22 mouse cellular contexts compared by ENCODE assay signal in genomic region chr6:96376773-96377172, GRCm38 (mm10).
A peak's percentile ranks its signal among the peaks of the same experiment; 100 is the strongest.
DNase-seq lines count a peak whose midpoint lies in the region; ATAC-seq and TF ChIP-seq lines count a peak whose summit lies in the region.
"Had no signal": no experiment of that assay in that cellular context is flagged by ENCODE, and none has a peak within 500 bp of the region (broad histone marks: within the 10 kb centered on the region; RNA-seq: fewer than 3 reads in every experiment).

No protein-coding gene starts in this region.

- WGBS in forebrain, embryonic 12.5 days: 31% methylated on average over 3 of the region's 3 CpGs
- WGBS in forebrain, embryonic 16.5 days: 13% methylated on average over 3 of the region's 3 CpGs
- WGBS in midbrain, embryonic 14.5 days: 65% methylated on average over 3 of the region's 3 CpGs
- WGBS in midbrain, embryonic 11.5 days: 78% methylated on average over 3 of the region's 3 CpGs
- WGBS in forebrain, embryonic 15.5 days: 9% methylated on average over 3 of the region's 3 CpGs
- WGBS in hindbrain, postnatal 0 days: 53% methylated on average over 3 of the region's 3 CpGs

- ATAC-seq in forebrain, embryonic 12.5 days (ENCODE audit: low FRiP score): peak; percentile 53; the same call in 1 of the 2 replicates
- no peak for ATAC-seq in forebrain, embryonic 16.5 days
- no peak for ATAC-seq in midbrain, embryonic 14.5 days (ENCODE audit: low FRiP score, low TSS enrichment)
- ATAC-seq in midbrain, embryonic 11.5 days (ENCODE audit: low FRiP score): no peak
- 0 out of 2 replicates have a peak, but pooled peaks have one; percentile 51 for ATAC-seq in forebrain, embryonic 15.5 days (replicated peaks)
- no peak for ATAC-seq in hindbrain, postnatal 0 days
- ATAC-seq: activated CD4-positive, CD25-positive, alpha-beta regulatory T cell, adult 4 months; Patski had no signal

- no peak overlapping the region for H3K4me2 ChIP-seq in forebrain, embryonic 12.5 days
- H3K4me2 ChIP-seq in forebrain, embryonic 16.5 days (ENCODE audit: low read length): no peak overlapping the region
- no peak overlapping the region for H3K4me2 ChIP-seq in midbrain, embryonic 14.5 days (ENCODE audit: low read length)
- H3K4me2 ChIP-seq in midbrain, embryonic 11.5 days: no peak overlapping the region
- no peak overlapping the region for H3K4me2 ChIP-seq in forebrain, embryonic 15.5 days (replicated peaks)
- H3K4me2 ChIP-seq in hindbrain, postnatal 0 days (ENCODE audit: low read depth, low read length): no peak overlapping the region
- H3K4me2 ChIP-seq: embryonic facial prominence, embryonic 13.5 days; embryonic facial prominence, embryonic 15.5 days had no signal

- no peaks in the 10 kb centered on the region for H3K36me3 ChIP-seq in forebrain, embryonic 12.5 days (replicated peaks)
- no peaks in the 10 kb centered on the region for H3K36me3 ChIP-seq in forebrain, embryonic 16.5 days (ENCODE audit: control insufficient read depth, insufficient read depth)
- no peaks in the 10 kb centered on the region for H3K36me3 ChIP-seq in midbrain, embryonic 14.5 days (ENCODE audit: control insufficient read depth, insufficient read depth, low read length)
- no peaks in the 10 kb centered on the region for H3K36me3 ChIP-seq in midbrain, embryonic 11.5 days (ENCODE audit: control insufficient read depth, insufficient read depth, low read length)
- no peaks in the 10 kb centered on the region for H3K36me3 ChIP-seq in forebrain, embryonic 15.5 days
- H3K36me3 ChIP-seq in hindbrain, postnatal 0 days (ENCODE audit: insufficient read depth, low read length): no peaks in the 10 kb centered on the region
- H3K36me3 ChIP-seq: embryonic facial prominence, embryonic 13.5 days; embryonic facial prominence, embryonic 15.5 days had no signal

- no peak for TF ChIP-seq CTCF in brain, embryonic 14.5 days (IDR thresholded peaks at IDR 0.05; ENCODE audit: borderline replicate concordance, extremely low read depth, insufficient read depth, insufficient read length)
- TF ChIP-seq CTCF in hindbrain, postnatal 0 days (IDR thresholded peaks at IDR 0.05; ENCODE audit: low read depth): no peak

- no peak overlapping the region for H3K27ac ChIP-seq in forebrain, embryonic 12.5 days
- H3K27ac ChIP-seq in forebrain, embryonic 16.5 days (ENCODE audit: low read length): no peak overlapping the region
- no peak overlapping the region for H3K27ac ChIP-seq in midbrain, embryonic 14.5 days (replicated peaks; ENCODE audit: low read depth, low read length)
- H3K27ac ChIP-seq in midbrain, embryonic 11.5 days (ENCODE audit: low read depth, low read length): no peak overlapping the region
- no peak overlapping the region for H3K27ac ChIP-seq in forebrain, embryonic 15.5 days (replicated peaks)
- no peak overlapping the region for H3K27ac ChIP-seq in hindbrain, postnatal 0 days
- H3K27ac ChIP-seq: embryonic facial prominence, embryonic 13.5 days; embryonic facial prominence, embryonic 15.5 days had no signal

- DNase-seq in midbrain, embryonic 14.5 days: peak; percentile 29
- no peak for DNase-seq in midbrain, embryonic 11.5 days (ENCODE audit: low spot score, missing footprints)
- peak; percentile 88 for DNase-seq in brain, embryonic 14.5 days (ENCODE audit: low read depth)
- no peak for DNase-seq in gastrocnemius, postnatal 10 days
- DNase-seq in hindbrain, postnatal 0 days (ENCODE audit: low spot score): no peak
- DNase-seq: adrenal gland, adult 8-10 months; adrenal gland, postnatal 14 days; adrenal gland, postnatal 36 days; cerebellum, adult 11 months; cerebellum, adult 18-20 months; cerebellum, adult 8-10 months; cerebellum, adult 9-11 months; cerebellum, postnatal 14 days; cerebellum, postnatal 36 days; embryo, embryonic 11 days had no signal

- H3K9me3 ChIP-seq in forebrain, embryonic 12.5 days: no peaks in the 10 kb centered on the region
- no peaks in the 10 kb centered on the region for H3K9me3 ChIP-seq in forebrain, embryonic 16.5 days (ENCODE audit: control insufficient read depth, low read length)
- no peaks in the 10 kb centered on the region for H3K9me3 ChIP-seq in midbrain, embryonic 14.5 days (ENCODE audit: control insufficient read depth, low read length)
- no peaks in the 10 kb centered on the region for H3K9me3 ChIP-seq in midbrain, embryonic 11.5 days (ENCODE audit: control insufficient read depth, low read length)
- H3K9me3 ChIP-seq in forebrain, embryonic 15.5 days: no peaks in the 10 kb centered on the region
- H3K9me3 ChIP-seq in hindbrain, postnatal 0 days (ENCODE audit: low read length): no peaks in the 10 kb centered on the region
- H3K9me3 ChIP-seq: embryonic facial prominence, embryonic 13.5 days; embryonic facial prominence, embryonic 15.5 days had no signal

- H3K4me1 ChIP-seq in forebrain, embryonic 12.5 days: peaks cover 14% of the 10 kb centered on the region
- H3K4me1 ChIP-seq in forebrain, embryonic 16.5 days (replicated peaks; ENCODE audit: control insufficient read depth, insufficient read depth, low read length): peaks cover 10% of the 10 kb centered on the region
- H3K4me1 ChIP-seq in midbrain, embryonic 14.5 days (ENCODE audit: control insufficient read depth, insufficient read depth, low read length): no peaks in the 10 kb centered on the region
- peaks cover 5% of the 10 kb centered on the region; the same call in 1 of the 2 replicates for H3K4me1 ChIP-seq in midbrain, embryonic 11.5 days (ENCODE audit: control insufficient read depth, insufficient read depth, low read length)
- H3K4me1 ChIP-seq in forebrain, embryonic 15.5 days: peaks cover 10% of the 10 kb centered on the region; the same call in 1 of the 2 replicates
- H3K4me1 ChIP-seq in hindbrain, postnatal 0 days (ENCODE audit: insufficient read depth, low read length): no peaks in the 10 kb centered on the region; the same call in 1 of the 2 replicates

- H3K27me3 ChIP-seq in forebrain, embryonic 12.5 days: peaks cover 4% of the 10 kb centered on the region
- H3K27me3 ChIP-seq in forebrain, embryonic 16.5 days (replicated peaks; ENCODE audit: control insufficient read depth, insufficient read depth, low read length): no peaks in the 10 kb centered on the region
- no peaks in the 10 kb centered on the region for H3K27me3 ChIP-seq in midbrain, embryonic 14.5 days (ENCODE audit: control insufficient read depth, insufficient read depth, low read length)
- H3K27me3 ChIP-seq in midbrain, embryonic 11.5 days (ENCODE audit: control insufficient read depth, insufficient read depth, low read length): no peaks in the 10 kb centered on the region
- H3K27me3 ChIP-seq in forebrain, embryonic 15.5 days: peaks cover 6% of the 10 kb centered on the region; the same call in 1 of the 2 replicates
- H3K27me3 ChIP-seq in hindbrain, postnatal 0 days (ENCODE audit: insufficient read depth, low read length): no peaks in the 10 kb centered on the region
- H3K27me3 ChIP-seq: embryonic facial prominence, embryonic 13.5 days; embryonic facial prominence, embryonic 15.5 days had no signal

- no peak overlapping the region for H3K4me3 ChIP-seq in forebrain, embryonic 12.5 days (replicated peaks)
- H3K4me3 ChIP-seq in forebrain, embryonic 16.5 days (replicated peaks; ENCODE audit: low read length): no peak overlapping the region
- no peak overlapping the region for H3K4me3 ChIP-seq in midbrain, embryonic 14.5 days (replicated peaks; ENCODE audit: low read depth, low read length)
- no peak overlapping the region for H3K4me3 ChIP-seq in midbrain, embryonic 11.5 days (ENCODE audit: low read depth, low read length)
- H3K4me3 ChIP-seq in forebrain, embryonic 15.5 days: no peak overlapping the region
- no peak overlapping the region for H3K4me3 ChIP-seq in hindbrain, postnatal 0 days (ENCODE audit: low read length)
- H3K4me3 ChIP-seq: embryonic facial prominence, embryonic 13.5 days; embryonic facial prominence, embryonic 15.5 days had no signal

- no peak for TF ChIP-seq POLR2A in brain, embryonic 14.5 days (IDR thresholded peaks at IDR 0.05; ENCODE audit: borderline replicate concordance, extremely low read depth, insufficient read depth, insufficient read length, poor library complexity, severe bottlenecking)

- no peak overlapping the region for H3K9ac ChIP-seq in forebrain, embryonic 12.5 days
- no peak overlapping the region for H3K9ac ChIP-seq in forebrain, embryonic 16.5 days (replicated peaks; ENCODE audit: low read depth, low read length)
- H3K9ac ChIP-seq in midbrain, embryonic 14.5 days (replicated peaks; ENCODE audit: low read length): no peak overlapping the region
- no peak overlapping the region for H3K9ac ChIP-seq in midbrain, embryonic 11.5 days (ENCODE audit: low read length)
- H3K9ac ChIP-seq in forebrain, embryonic 15.5 days (replicated peaks): no peak overlapping the region
- no peak overlapping the region for H3K9ac ChIP-seq in hindbrain, postnatal 0 days (replicated peaks; ENCODE audit: low read length)
- H3K9ac ChIP-seq: embryonic facial prominence, embryonic 13.5 days; embryonic facial prominence, embryonic 15.5 days had no signal

Comparison
In these comparisons a context has a peak if more than half of its experiments do, and no peak if none do; other contexts are left out.
1. ATAC-seq: peak in forebrain, embryonic 12.5 days (single experiment) and forebrain, embryonic 15.5 days (single experiment); none in forebrain, embryonic 16.5 days (single experiment), midbrain, embryonic 14.5 days (single experiment), midbrain, embryonic 11.5 days (single experiment) and hindbrain, postnatal 0 days (single experiment).
2. DNase-seq: peak in midbrain, embryonic 14.5 days (single experiment) and brain, embryonic 14.5 days (single experiment); none in midbrain, embryonic 11.5 days (single experiment), gastrocnemius, postnatal 10 days (single experiment) and hindbrain, postnatal 0 days (single experiment).